Mouse (Mus musculus) forebrain, embryonic 13.5 days (tissue): Measurements from ENCODE around the gene Creg1. TPM values are rescaled to one million over a fixed set of nuclear protein-coding genes. Genes with fewer than 3 reads are reported as not detected.
"Not testable (repeated sequence)": the region's sequence is repeated elsewhere in the genome, so short reads cannot be mapped to it uniquely, and the experiment has no call there.

Experiments
- ATAC-seq: fragments of 200-750 bp; cut with Nextera tagmentation; 2 replicates; pipeline ENCODE4 v1.8.0; 2017
- H3K27ac ChIP-seq: fragments of 300-500 bp; sonication (generic); 2 replicates; pipeline ENCODE4 v1.5.1; 2015; ENCODE audit warnings: inconsistent platforms, mild to moderate bottlenecking, moderate library complexity
- H3K27me3 ChIP-seq: fragments of 300-500 bp; sonication (generic); 2 replicates; pipeline ENCODE4 v1.6.1; 2015; ENCODE audit warnings: mild to moderate bottlenecking, inconsistent platforms
- H3K36me3 ChIP-seq: fragments of 300-500 bp; sonication (generic); 2 replicates; pipeline ENCODE4 v1.6.1; 2015; ENCODE audit warnings: mild to moderate bottlenecking, inconsistent platforms; ENCODE audit not compliant: poor library complexity, severe bottlenecking
- H3K4me1 ChIP-seq: fragments of 300-500 bp; sonication (generic); 2 replicates; pipeline ENCODE4 v1.6.1; 2015; ENCODE audit warnings: inconsistent platforms
- H3K4me2 ChIP-seq: fragments of 300-500 bp; sonication (generic); 2 replicates; pipeline ENCODE4 v1.6.1; 2015; ENCODE audit warnings: inconsistent platforms, mild to moderate bottlenecking, moderate library complexity
- H3K4me3 ChIP-seq: fragments of 300-500 bp; sonication (generic); 2 replicates; pipeline ENCODE4 v1.5.1; 2015; ENCODE audit warnings: mild to moderate bottlenecking, inconsistent platforms
- H3K9ac ChIP-seq: fragments of 300-500 bp; sonication (generic); 2 replicates; pipeline ENCODE4 v1.6.1; 2015; ENCODE audit warnings: mild to moderate bottlenecking, inconsistent platforms
- H3K9me3 ChIP-seq: fragments of 300-500 bp; sonication (generic); replicated peaks from 2 replicates; pipeline ENCODE4 v1.6.1; 2016; ENCODE audit warnings: inconsistent platforms
- WGBS: fragments of 180-500 bp; shearing (Covaris S2); methylation state at CpG from one replicate; pipeline ENCODE4 v1.1.7; 2015; 5-methylcytosine and 5-hydroxymethylcytosine counted together
- polyA plus RNA-seq: library from polyadenylated mRNA; unstranded; fragments of >200 nt; fragmentation: Nextera tagmentation; extraction: Ambion mirVana; gene quantifications from 2 replicates; pipeline ENCODE4 v1.2.1, GENCODE M21; 2015

Creg1 gene
- polyA plus RNA-seq, 1 experiment from 2014 or later = 21.5 TPM

DNA sequence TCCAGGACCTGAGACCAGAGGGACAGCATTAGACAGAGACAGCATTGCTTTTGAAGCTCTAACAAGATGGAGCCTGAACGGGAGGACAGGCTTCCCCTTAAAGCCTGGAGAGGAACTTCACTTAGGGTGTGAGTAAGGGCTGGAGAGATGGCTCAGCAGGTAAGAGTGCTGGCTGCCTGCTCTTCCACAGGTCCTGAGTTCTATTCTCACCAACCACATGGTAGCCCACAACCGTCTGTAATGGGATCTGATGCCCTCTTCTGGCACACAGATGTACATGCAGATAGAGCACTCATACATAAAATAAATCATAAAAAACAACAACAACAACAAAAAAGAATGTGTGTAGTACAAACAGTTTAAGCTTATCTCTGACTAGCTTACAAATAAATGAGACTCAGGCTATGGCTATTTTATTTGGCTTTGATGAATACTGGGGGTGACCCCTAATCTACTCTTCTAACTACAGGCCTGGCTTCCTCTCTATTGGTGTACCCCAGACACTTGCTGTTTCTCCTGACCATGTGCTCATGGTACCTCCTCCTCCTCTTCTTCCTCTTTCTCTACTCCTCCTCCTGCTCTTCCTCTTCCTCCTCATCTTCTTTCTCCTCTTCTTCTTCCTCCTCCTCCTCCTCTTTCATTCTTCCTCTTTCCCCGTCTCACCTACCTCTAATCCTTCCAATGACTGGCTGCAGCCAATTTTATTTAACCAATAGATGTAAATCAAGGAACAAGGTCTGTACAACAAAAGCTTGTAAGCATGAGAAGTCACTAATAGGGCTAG lies 1.8 kb upstream of the Creg1 start:
- H3K4me2 ChIP-seq = no peak overlapping the region
- no peak for ATAC-seq
- 78% methylated on average over 3 of the region's 3 CpGs for WGBS
- H3K36me3 ChIP-seq = no peaks in the 10 kb centered on the region
- H3K27ac ChIP-seq = no peak overlapping the region
- peaks cover 9% of the 10 kb centered on the region for H3K4me1 ChIP-seq
- H3K9ac ChIP-seq = no peak overlapping the region
- no peak overlapping the region for H3K4me3 ChIP-seq
- H3K27me3 ChIP-seq = peaks cover 26% of the 10 kb centered on the region
- no peaks in the 10 kb centered on the region for H3K9me3 ChIP-seq

DNA sequence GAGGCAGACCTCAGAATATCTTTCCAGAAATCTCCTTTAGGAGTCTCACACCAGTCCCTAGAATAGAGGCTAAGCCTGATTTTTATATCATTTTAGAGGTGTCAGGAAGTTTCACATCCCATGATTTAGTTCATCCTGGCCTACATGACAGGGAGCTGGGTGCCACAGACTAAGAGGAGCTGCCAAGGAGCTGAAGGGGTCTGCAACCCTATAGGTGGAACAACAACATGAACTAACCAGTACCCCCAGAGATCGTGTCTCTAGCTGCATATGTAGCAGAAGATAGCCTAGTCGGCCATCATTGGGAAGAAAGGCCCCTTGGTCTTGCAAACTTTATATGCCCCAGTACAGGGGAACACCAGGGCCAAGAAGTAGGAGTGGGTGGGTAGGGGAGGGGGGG lies 1.0 kb upstream of the Creg1 start:
- WGBS = 77% methylated on average over 2 of the region's 2 CpGs
- H3K27ac ChIP-seq, H3K9me3 ChIP-seq, H3K4me2 ChIP-seq, H3K9ac ChIP-seq, H3K4me3 ChIP-seq, ATAC-seq, H3K36me3 ChIP-seq, H3K4me1 ChIP-seq: not testable (repeated sequence)
- H3K27me3 ChIP-seq = peaks cover 32% of the 10 kb centered on the region

GRCm38 (mm10) chr1:165762914-165763634 lies 472 bp upstream of the Creg1 start:
- Histone ChIP-seq H3K4me2 (peak overlapping the region; percentile 92), H3K4me3 (peak overlapping the region; percentile 82; the same call in 1 of the 2 replicates), H3K4me1 (peaks cover 9% of the 10 kb centered on the region), H3K9ac (no peak overlapping the region), H3K36me3 (no peaks in the 10 kb centered on the region), H3K27ac (no peak overlapping the region), H3K9me3 (no peaks in the 10 kb centered on the region), H3K27me3 (peaks cover 32% of the 10 kb centered on the region)
- ATAC-seq = peak; percentile 50; the same call in 1 of the 2 replicates
- 27% methylated on average over 14 of the region's 14 CpGs for WGBS

DNA sequence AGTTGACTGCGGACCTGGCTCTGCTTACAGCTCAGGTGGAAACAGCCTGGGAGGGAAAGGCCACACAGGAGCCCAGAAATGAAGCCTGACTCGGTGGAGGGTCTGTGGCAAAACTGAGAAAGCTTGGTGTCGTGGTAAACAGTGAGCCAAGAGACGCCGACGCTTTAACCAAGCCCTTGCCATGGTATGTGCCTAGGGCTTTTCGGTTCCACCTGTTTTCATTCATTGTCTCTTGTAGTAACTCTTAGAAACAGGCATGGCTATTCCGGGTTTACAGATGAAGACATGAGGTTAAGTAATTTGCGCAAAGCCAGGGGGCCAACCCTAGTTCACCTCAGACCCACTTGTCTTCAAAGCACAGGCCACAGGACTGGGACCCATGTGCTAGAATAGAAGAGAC lies 1.0 kb downstream of the Creg1 start:
- peak overlapping the region; percentile 8; the same call in 1 of the 2 replicates for H3K9ac ChIP-seq
- H3K9me3 ChIP-seq = no peaks in the 10 kb centered on the region
- peak overlapping the region; percentile 92 for H3K4me2 ChIP-seq
- no peak overlapping the region for H3K27ac ChIP-seq
- ATAC-seq = no peak
- peak overlapping the region; percentile 82 for H3K4me3 ChIP-seq
- peaks cover 32% of the 10 kb centered on the region for H3K27me3 ChIP-seq
- H3K36me3 ChIP-seq = no peaks in the 10 kb centered on the region
- 56% methylated on average over 9 of the region's 9 CpGs for WGBS
- peaks cover 9% of the 10 kb centered on the region for H3K4me1 ChIP-seq

DNA sequence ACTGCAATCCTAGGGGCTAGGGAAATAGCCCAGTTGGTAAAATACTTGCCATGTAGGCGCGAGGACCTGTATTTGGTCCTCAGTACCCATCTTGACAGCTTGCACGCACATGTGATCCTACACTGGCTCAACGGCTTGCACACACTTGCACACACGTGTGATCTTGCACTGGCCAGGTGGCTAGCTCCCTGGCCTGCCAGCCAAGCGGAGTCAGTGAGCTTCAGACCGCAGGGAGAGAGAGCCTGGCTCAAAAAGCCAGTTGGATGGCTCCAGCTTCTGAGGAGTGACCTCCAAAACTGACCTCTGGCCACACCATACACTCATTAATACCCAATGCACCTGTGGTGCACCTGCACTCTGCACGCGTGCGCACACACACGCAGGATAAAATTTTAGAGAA lies 1.5 kb downstream of the Creg1 start:
- H3K27ac ChIP-seq = no peak overlapping the region
- H3K4me3 ChIP-seq = no peak overlapping the region
- H3K36me3 ChIP-seq = no peaks in the 10 kb centered on the region
- no peak for ATAC-seq
- H3K27me3 ChIP-seq = peaks cover 32% of the 10 kb centered on the region
- peaks cover 9% of the 10 kb centered on the region for H3K4me1 ChIP-seq
- no peak overlapping the region for H3K4me2 ChIP-seq
- no peak overlapping the region for H3K9ac ChIP-seq
- WGBS = 90% methylated on average over 11 of the region's 11 CpGs
- H3K9me3 ChIP-seq = no peaks in the 10 kb centered on the region

GRCm38 (mm10) chr1:165765651-165766294 lies 2.2 kb downstream of the Creg1 start:
- H3K4me2 ChIP-seq = no peak overlapping the region
- no peaks in the 10 kb centered on the region for H3K9me3 ChIP-seq
- peaks cover 9% of the 10 kb centered on the region for H3K4me1 ChIP-seq
- H3K27ac ChIP-seq = no peak overlapping the region
- no peak for ATAC-seq
- H3K4me3 ChIP-seq = no peak overlapping the region
- peaks cover 32% of the 10 kb centered on the region for H3K27me3 ChIP-seq
- 80% methylated on average over 17 of the region's 17 CpGs for WGBS
- H3K36me3 ChIP-seq = no peaks in the 10 kb centered on the region
- H3K9ac ChIP-seq = no peak overlapping the region

DNA sequence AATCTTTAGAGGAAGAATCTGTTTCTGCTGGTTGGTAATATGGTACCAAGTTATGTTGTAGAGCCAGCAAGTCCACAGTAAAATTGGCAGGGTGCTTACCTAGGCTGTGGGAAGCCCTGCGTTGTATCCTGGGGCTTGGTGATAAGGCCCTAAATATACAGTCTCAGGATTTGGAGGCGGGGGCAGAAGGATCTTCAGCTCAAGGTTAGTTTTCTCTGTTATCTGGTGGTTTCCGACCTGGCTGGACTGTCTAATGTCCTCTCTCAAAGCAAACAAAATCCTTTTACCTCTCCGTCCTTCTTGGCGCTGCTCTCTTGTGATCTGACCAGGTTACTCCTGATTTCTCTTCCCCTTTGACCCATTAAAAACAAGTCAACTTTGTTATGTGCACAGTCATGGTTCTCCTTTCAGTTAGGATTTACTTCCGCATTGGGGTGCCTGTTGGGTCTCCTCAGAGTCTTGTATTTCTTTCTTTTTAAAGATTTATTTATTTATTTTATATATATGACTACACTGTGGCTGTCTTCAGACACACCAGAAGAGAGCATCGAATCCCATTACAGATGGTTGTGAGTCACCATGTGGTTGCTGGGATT lies 2.8 kb downstream of the Creg1 start:
- H3K27ac ChIP-seq = no peak overlapping the region
- no peak for ATAC-seq
- no peak overlapping the region for H3K4me2 ChIP-seq
- no peak overlapping the region for H3K4me3 ChIP-seq
- no peak overlapping the region for H3K9ac ChIP-seq
- H3K27me3 ChIP-seq = peaks cover 32% of the 10 kb centered on the region
- H3K4me1 ChIP-seq = peaks cover 9% of the 10 kb centered on the region
- no peaks in the 10 kb centered on the region for H3K9me3 ChIP-seq
- no peaks in the 10 kb centered on the region for H3K36me3 ChIP-seq
- 93% methylated on average over 7 of the region's 7 CpGs for WGBS

DNA sequence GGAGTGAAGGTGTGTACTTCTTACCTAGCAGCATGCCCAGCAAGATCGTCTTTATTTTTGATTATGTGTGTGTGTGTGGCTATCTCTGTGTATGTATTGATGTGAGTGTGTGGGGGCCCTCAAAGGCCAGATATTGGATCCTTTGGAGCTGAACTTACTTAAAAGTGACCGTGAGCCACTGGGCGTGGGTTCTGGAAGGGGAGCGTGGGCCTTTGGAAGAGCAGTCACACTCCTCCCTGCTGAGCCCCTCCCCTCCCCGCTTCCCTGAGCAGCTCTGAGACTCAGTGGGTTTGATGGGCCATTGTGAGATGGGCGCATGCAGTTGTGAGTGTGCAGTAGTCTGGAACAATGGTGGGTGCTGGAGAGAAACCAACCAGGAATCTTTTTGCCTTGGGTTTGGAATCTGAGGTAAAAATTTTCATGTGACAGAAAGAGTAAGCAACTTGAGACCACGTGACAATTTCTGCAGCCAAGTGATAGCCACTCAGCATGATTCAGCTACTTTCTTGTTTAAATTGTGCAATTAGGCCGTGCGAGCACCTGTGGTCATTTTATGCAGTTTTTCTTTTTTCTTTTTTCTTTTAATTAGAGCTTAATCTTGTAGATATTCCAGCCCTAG lies 5.5 kb downstream of the Creg1 start:
- Histone ChIP-seq H3K4me3 (no peak overlapping the region), H3K27ac (no peak overlapping the region), H3K27me3 (peaks cover 32% of the 10 kb centered on the region), H3K4me2 (no peak overlapping the region), H3K36me3 (no peaks in the 10 kb centered on the region), H3K9me3 (no peaks in the 10 kb centered on the region), H3K9ac (no peak overlapping the region), H3K4me1 (peaks cover 11% of the 10 kb centered on the region)
- ATAC-seq = no peak
- WGBS = 76% methylated on average over 9 of the region's 9 CpGs

- Histone ChIP-seq H3K4me1 (0 out of 2 replicates have a peak, but pooled peaks cover 3% of the 10 kb centered on the region), H3K4me2 (no peak overlapping the region), H3K4me3 (no peak overlapping the region), H3K9ac (no peak overlapping the region), H3K36me3 (no peaks in the 10 kb centered on the region), H3K27me3 (peaks cover 19% of the 10 kb centered on the region; the same call in 1 of the 2 replicates), H3K27ac (no peak overlapping the region), H3K9me3 (no peaks in the 10 kb centered on the region)
- 88% methylated on average over 10 of the region's 10 CpGs for WGBS
- no peak for ATAC-seq
Measured at GRCm38 (mm10) chr1:165770181-165770759, 6.7 kb downstream of the Creg1 start.

DNA sequence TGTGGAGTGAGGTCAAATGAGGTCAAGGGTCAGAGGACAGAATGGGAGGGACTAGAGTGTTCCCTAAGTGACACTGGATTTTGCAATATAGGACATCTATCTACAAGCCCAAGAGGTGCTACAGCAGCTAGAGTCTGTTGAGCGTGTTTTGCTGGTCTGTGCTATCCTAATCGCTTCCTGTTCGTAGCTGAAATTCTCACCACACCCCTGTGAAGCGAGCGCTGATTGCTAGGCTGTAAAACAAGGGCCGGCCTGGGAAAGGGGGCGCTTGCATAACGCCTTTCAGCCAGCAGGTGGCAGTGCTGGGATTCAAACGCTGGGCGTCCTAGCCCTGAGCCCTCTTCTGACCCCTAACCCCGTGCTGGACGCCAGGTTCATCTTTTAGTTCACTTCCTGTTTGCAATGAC lies 7.9 kb downstream of the Creg1 start:
- Histone ChIP-seq H3K9me3 (no peaks in the 10 kb centered on the region), H3K36me3 (no peaks in the 10 kb centered on the region), H3K27me3 (peaks cover 12% of the 10 kb centered on the region; the same call in 1 of the 2 replicates), H3K4me2 (peak overlapping the region; percentile 11; the same call in 1 of the 2 replicates), H3K9ac (no peak overlapping the region), H3K4me1 (0 out of 2 replicates have a peak, but pooled peaks cover 3% of the 10 kb centered on the region), H3K4me3 (no peak overlapping the region), H3K27ac (no peak overlapping the region)
- peak; percentile 65 for ATAC-seq
- WGBS = 2% methylated on average over 12 of the region's 12 CpGs

GRCm38 (mm10) chr1:165771998-165772397 lies 8.5 kb downstream of the Creg1 start:
- no peak overlapping the region for H3K27ac ChIP-seq
- 0 out of 2 replicates have a peak, but pooled peaks have one; percentile 12 for ATAC-seq
- H3K4me1 ChIP-seq = 0 out of 2 replicates have a peak, but pooled peaks cover 3% of the 10 kb centered on the region
- H3K36me3 ChIP-seq = no peaks in the 10 kb centered on the region
- peak overlapping the region; percentile 11; the same call in 1 of the 2 replicates for H3K4me2 ChIP-seq
- no peak overlapping the region for H3K4me3 ChIP-seq
- no peaks in the 10 kb centered on the region for H3K9me3 ChIP-seq
- no peak overlapping the region for H3K9ac ChIP-seq
- WGBS = 58% methylated on average over 9 of the region's 9 CpGs
- peaks cover 10% of the 10 kb centered on the region for H3K27me3 ChIP-seq
